Mouse (Mus musculus) midbrain, postnatal 0 days (tissue): ENCODE results near the gene Coasy. TPM values are rescaled to one million over a fixed set of nuclear protein-coding genes. Genes with fewer than 3 reads are reported as not detected.

Experiments used
- ATAC-seq: fragments of 200-750 bp; cut with Nextera tagmentation; 2 replicates; pipeline ENCODE4 v1.8.0; 2017; ENCODE audit warnings: moderate number of reproducible peaks, mild to moderate bottlenecking, moderate TSS enrichment, moderate library complexity; ENCODE audit not compliant: low FRiP score
- DNase-seq: peaks from one replicate; pipeline ENCODE4 v3.0.0-alpha.2; 2015; ENCODE audit warnings: low spot score
- H3K27ac ChIP-seq: fragments of 300-500 bp; sonication (generic); 2 replicates; pipeline ENCODE4 v1.5.1; 2014; ENCODE audit warnings: low read depth, mild to moderate bottlenecking, low read length, mixed read lengths
- H3K27me3 ChIP-seq: fragments of 300-500 bp; sonication (generic); 2 replicates; pipeline ENCODE4 v1.6.1; 2014; ENCODE audit warnings: low read length, control low read depth, mixed read lengths; ENCODE audit not compliant: insufficient read depth
- H3K36me3 ChIP-seq: fragments of 300-500 bp; sonication (generic); 2 replicates; pipeline ENCODE4 v1.6.1; 2014; ENCODE audit warnings: low read length, control low read depth, mixed read lengths; ENCODE audit not compliant: insufficient read depth
- H3K4me1 ChIP-seq: fragments of 300-500 bp; sonication (generic); 2 replicates; pipeline ENCODE4 v1.6.1; 2014; ENCODE audit warnings: mild to moderate bottlenecking, control low read depth, antibody characterized with exemption, low read length, mixed read lengths; ENCODE audit not compliant: insufficient read depth
- H3K4me2 ChIP-seq: fragments of 300-500 bp; sonication (generic); 2 replicates; pipeline ENCODE4 v1.6.1; 2014; ENCODE audit warnings: low read depth, mild to moderate bottlenecking, low read length, mixed read lengths; ENCODE audit not compliant: poor library complexity, severe bottlenecking
- H3K4me3 ChIP-seq: fragments of 300-500 bp; sonication (generic); 2 replicates; pipeline ENCODE4 v1.5.1; 2014; ENCODE audit warnings: low read depth, mild to moderate bottlenecking, low read length, moderate library complexity
- H3K9ac ChIP-seq: fragments of 300-500 bp; sonication (generic); replicated peaks from 2 replicates; pipeline ENCODE4 v1.6.1; 2014; ENCODE audit warnings: mild to moderate bottlenecking, low read length, moderate library complexity, mixed read lengths; ENCODE audit not compliant: poor library complexity, severe bottlenecking
- H3K9me3 ChIP-seq: fragments of 300-500 bp; sonication (generic); 2 replicates; pipeline ENCODE4 v1.6.1; 2016; ENCODE audit warnings: low read length, control low read depth
- CTCF ChIP-seq: IDR thresholded peaks from 2 replicates; pipeline ENCODE4 v1.5.1; 2016; ENCODE audit warnings: antibody characterized with exemption, mild to moderate bottlenecking
- WGBS: fragments of 180-500 bp; shearing (Covaris S2); extraction: QIAGEN DNeasy Blood & Tissue Kit; methylation state at CpG from one replicate; pipeline ENCODE4 v1.1.7; 2014; 5-methylcytosine and 5-hydroxymethylcytosine counted together
- polyA plus RNA-seq: library from polyadenylated mRNA; unstranded; fragments of >200 nt; fragmentation: Nextera tagmentation; extraction: Ambion mirVana; gene quantifications from 2 replicates; pipeline ENCODE4 v1.2.1, GENCODE M21; 2015
- total RNA-seq: library from RNA; depleted of rRNA; stranded (reverse); fragments of >200 nt; gene quantifications from 2 replicates; pipeline ENCODE4 v1.2.3, GENCODE M21; 2014

Gene Coasy
- total and polyA plus RNA-seq, 2 experiments from 2014 or later, result 31.5 to 48.7 TPM

DNA sequence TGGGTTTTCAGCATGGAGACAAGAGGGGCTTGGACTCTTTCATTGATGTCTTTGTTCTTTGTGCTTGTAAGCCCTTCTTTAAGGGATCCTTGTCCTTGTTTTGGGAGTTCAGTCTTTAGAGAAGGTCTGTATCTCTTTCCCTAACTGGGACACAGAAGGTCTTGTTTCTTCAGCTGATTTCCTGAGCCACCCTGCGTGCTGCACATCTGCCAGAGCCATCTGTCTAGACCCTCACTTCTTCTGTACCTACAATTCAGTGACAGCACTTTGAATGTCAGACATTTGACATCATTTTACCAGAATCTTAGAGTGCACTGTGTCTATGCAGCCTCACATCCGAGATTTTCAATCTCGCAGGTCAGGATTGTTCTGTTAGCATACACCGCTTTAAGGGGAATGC is 36.5 kb upstream of the Coasy start:
- Histone ChIP-seq H3K9ac (no peak overlapping the region), H3K4me3 (no peak overlapping the region), H3K4me2 (no peak overlapping the region), H3K9me3 (no peaks in the 10 kb centered on the region), H3K4me1 (no peaks in the 10 kb centered on the region), H3K27ac (no peak overlapping the region), H3K27me3 (no peaks in the 10 kb centered on the region), H3K36me3 (peaks cover 89% of the 10 kb centered on the region)
- no peak for TF ChIP-seq CTCF
- ATAC-seq (no peak), DNase-seq (no peak)
- WGBS, result 91% methylated on average over 4 of the region's 4 CpGs

DNA sequence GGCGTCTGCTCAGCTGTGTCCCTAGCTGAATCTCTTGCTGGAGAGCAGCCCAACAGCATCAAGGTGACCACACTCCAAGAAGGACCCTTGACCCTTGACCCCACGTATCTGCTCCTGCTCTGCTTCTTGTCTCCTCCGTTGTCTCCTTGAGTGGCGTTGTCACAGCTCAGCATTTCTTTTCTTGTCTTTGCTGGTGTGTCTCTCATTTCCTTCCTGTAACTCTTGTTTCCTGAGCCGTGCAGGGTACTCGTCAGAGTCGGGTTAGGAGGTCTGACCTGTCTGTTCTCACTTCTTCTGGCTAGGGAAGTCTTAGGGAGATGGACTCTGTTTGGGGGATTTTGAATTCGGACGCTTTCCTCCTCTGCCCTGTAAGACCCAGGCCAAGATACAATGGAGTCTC is 35.9 kb upstream of the Coasy start:
- Histone ChIP-seq H3K27me3 (no peaks in the 10 kb centered on the region), H3K36me3 (peaks cover 91% of the 10 kb centered on the region), H3K4me1 (no peaks in the 10 kb centered on the region), H3K9me3 (no peaks in the 10 kb centered on the region), H3K9ac (no peak overlapping the region), H3K4me2 (no peak overlapping the region), H3K4me3 (no peak overlapping the region), H3K27ac (no peak overlapping the region)
- ATAC-seq (no peak), DNase-seq (no peak)
- TF ChIP-seq CTCF, result no peak
- 73% methylated on average over 9 of the region's 9 CpGs for WGBS

GRCm38 (mm10) chr11:101047502-101047901 is 34.9 kb upstream of the Coasy start:
- Histone ChIP-seq H3K4me1 (no peaks in the 10 kb centered on the region), H3K36me3 (peaks cover 93% of the 10 kb centered on the region), H3K9ac (no peak overlapping the region), H3K4me3 (no peak overlapping the region), H3K9me3 (no peaks in the 10 kb centered on the region), H3K27ac (no peak overlapping the region), H3K27me3 (no peaks in the 10 kb centered on the region), H3K4me2 (no peak overlapping the region)
- ATAC-seq (no peak), DNase-seq (no peak)
- TF ChIP-seq CTCF, result no peak
- WGBS, result 90% methylated on average over 3 of the region's 3 CpGs

- H3K4me2 ChIP-seq, result no peak overlapping the region
- H3K9ac ChIP-seq, result no peak overlapping the region
- DNase-seq (no peak), ATAC-seq (no peak)
- peaks cover 93% of the 10 kb centered on the region for H3K36me3 ChIP-seq
- no peaks in the 10 kb centered on the region for H3K4me1 ChIP-seq
- H3K27me3 ChIP-seq, result no peaks in the 10 kb centered on the region
- TF ChIP-seq CTCF, result no peak
- WGBS, result 92% methylated on average over 9 of the region's 9 CpGs
- no peaks in the 10 kb centered on the region for H3K9me3 ChIP-seq
- no peak overlapping the region for H3K4me3 ChIP-seq
- no peak overlapping the region for H3K27ac ChIP-seq
Observed at GRCm38 (mm10) chr11:101050359-101050758, 32.0 kb upstream of the Coasy start.

DNA sequence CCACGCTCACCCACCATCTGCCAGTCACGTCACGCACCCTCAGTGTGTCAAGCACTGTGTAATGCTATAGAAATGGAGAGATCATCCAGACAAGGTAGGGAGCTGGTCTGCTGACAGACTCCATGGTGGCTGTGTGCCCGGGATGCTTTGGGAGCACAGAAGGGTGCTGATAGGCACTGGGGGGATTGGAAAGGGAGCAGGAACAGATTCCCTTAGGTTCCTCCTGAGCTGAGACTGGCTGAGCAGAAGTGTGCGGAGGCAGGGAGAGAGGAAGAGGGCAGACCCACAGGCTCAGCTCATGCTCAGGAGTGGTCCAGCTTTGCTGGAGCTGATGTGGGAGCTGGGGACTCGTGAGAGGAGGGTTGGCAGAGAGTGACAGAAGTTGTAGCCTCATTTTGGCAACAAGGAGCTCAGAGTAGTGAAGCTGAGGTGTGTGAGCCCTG is 31.3 kb upstream of the Coasy start:
- H3K27ac ChIP-seq, result no peak overlapping the region
- DNase-seq (no peak), ATAC-seq (no peak)
- no peak overlapping the region for H3K4me3 ChIP-seq
- no peaks in the 10 kb centered on the region for H3K9me3 ChIP-seq
- WGBS, result 85% methylated on average over 6 of the region's 6 CpGs
- H3K4me2 ChIP-seq, result no peak overlapping the region
- H3K4me1 ChIP-seq, result no peaks in the 10 kb centered on the region
- H3K27me3 ChIP-seq, result no peaks in the 10 kb centered on the region
- H3K9ac ChIP-seq, result no peak overlapping the region
- H3K36me3 ChIP-seq, result peaks cover 93% of the 10 kb centered on the region
- TF ChIP-seq CTCF, result no peak

DNA sequence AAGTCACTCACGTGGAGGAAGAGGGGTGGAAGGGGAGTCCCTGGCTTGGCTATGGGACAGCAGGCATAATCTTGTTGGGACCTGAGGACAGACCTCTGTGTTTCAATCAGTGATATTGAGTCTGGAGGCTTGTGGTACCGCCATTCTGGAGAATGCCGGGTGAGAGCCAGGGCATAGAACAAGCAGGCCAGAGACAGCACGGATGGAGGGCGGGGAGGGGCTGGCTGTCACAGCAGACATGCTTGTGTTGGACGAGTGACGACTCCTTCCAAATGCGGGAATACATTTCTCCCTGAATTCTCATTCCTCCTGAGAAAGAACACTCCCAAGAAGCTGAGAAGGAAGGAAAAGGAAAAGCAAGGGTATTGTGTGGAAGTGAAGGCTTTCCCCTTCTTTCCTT is 30.7 kb upstream of the Coasy start:
- Histone ChIP-seq H3K4me2 (no peak overlapping the region), H3K9me3 (no peaks in the 10 kb centered on the region), H3K27me3 (no peaks in the 10 kb centered on the region), H3K27ac (no peak overlapping the region), H3K9ac (no peak overlapping the region), H3K4me1 (no peaks in the 10 kb centered on the region), H3K36me3 (peaks cover 92% of the 10 kb centered on the region), H3K4me3 (no peak overlapping the region)
- DNase-seq, result no peak
- no peak for ATAC-seq
- no peak for TF ChIP-seq CTCF
- WGBS, result 85% methylated on average over 8 of the region's 8 CpGs
